Mouse (Mus musculus): Measurements from ENCODE around the gene Nrip1.

Gene Nrip1

GRCm38 (mm10) chr16:76347719-76348421, 25.8 kb downstream of the Nrip1 start:
- DNase-seq (ENCODE audit: low spot score in 2 of 2), result no peak

DNA sequence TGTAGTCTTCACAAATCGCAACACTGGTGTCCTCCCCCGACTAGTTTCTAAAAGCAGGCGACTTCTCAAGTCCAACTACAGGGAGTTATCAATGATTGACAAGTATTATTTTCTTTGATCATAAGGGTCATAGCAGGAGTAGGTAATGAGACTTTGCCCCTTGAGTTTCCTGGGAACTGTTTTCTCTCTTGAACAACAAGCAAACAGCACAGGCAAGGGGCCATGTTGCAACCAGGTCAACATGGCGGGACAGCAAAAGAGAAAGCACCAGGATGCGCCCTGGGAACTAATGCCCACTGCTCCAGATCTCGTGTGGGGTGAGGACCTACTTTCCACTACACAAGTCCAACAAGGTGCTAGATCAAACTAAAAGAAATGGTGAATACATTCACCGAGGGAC, 27.3 kb downstream of the Nrip1 start:
- no peak for DNase-seq (ENCODE audit: low spot score in 2 of 2)

- DNase-seq (ENCODE audit: low spot score in 2 of 2), result no peak
Observed at GRCm38 (mm10) chr16:76344761-76345368, 28.8 kb downstream of the Nrip1 start.

DNA sequence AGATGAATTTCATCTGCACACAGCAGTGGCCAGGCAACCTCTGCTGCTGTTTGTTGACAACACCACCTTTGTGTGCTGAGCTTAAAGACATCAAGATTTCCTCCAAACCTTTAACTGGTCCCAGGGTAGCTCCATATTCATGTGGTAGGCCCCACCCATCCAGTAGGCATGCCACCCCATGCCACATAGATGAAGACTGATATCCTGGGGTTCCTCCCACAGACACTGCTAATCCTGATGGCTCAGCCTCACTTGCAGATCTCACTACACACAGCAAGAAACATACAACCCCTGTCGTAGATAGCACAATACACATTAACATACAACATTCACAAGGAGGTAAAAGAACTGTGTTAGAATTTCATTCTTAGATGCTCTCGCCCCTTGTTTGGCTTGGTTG, 29.6 kb downstream of the Nrip1 start:
- DNase-seq (ENCODE audit: low spot score in 2 of 2), result no peak

- no peak for DNase-seq (ENCODE audit: low spot score in 2 of 2)
Observed at GRCm38 (mm10) chr16:76341636-76342035, 32.0 kb downstream of the Nrip1 start.

DNA sequence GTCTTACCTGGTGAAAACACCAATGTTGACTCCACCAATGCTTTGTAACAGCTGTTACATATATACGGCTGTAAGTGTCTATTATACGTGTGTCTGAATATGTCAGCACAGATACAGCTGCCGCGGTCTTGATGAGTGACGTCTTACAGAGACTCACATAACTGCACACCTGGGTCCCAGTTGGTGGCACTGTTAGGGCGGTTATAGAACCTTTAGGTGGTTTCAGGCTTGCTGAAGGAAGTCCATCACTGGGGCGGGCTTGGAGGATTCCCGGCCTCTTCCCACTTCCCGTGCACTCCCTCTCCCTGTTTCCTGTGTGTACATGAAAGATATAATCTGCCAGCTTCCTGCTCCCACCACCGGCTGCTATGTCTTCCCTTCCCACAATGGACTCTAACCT, 34.4 kb downstream of the Nrip1 start:
- DNase-seq (ENCODE audit: low spot score in 2 of 2), result no peak

DNA sequence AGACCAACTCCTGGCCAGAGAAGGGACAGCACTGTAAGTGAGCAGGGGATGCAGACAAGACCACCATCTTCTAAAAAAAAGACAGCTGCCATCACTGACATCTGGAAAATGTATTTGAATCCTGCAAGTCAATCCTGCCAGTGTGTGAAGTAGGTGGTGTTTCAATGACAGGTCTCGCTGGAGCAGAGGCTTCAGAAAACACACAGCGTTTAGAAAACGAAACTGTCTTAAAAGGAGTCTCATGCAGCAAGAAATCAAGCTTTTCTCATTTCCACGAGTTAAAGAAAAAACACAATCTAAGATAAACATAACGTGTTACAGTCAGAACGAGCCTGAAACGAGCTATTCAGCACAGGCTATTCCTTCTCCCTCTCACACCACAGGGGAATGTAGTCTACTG, 36.3 kb downstream of the Nrip1 start:
- DNase-seq (ENCODE audit: low spot score in 2 of 2), result no peak

- no peak for DNase-seq (ENCODE audit: low spot score in 2 of 2)
Observed at GRCm38 (mm10) chr16:76336932-76337331, 36.7 kb downstream of the Nrip1 start.

- DNase-seq (ENCODE audit: low spot score in 2 of 2), result no peak
Observed at GRCm38 (mm10) chr16:76335913-76336312, 37.7 kb downstream of the Nrip1 start.

DNA sequence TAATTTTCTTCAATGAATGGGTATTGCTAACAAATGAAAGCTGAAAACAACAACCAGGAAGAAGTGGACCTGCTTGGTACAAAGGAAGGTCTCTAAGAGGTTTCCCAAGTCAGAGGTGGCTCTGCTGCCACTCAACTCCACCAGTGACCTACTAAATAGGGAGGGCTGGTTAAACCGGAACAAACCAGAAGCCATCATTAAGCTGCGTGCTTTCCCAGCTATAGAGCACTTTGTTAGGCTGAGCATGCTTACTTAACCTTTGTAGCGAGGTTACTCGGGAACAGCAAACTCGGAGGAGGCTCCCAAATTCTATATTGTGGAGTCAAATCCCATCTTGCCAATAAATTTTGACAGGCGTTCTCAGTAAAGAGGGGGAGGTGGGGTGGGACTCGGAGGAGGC, 41.5 kb downstream of the Nrip1 start:
- no peak for DNase-seq (ENCODE audit: low spot score in 2 of 2)

GRCm38 (mm10) chr16:76331231-76331630, 42.4 kb downstream of the Nrip1 start:
- DNase-seq (ENCODE audit: low spot score in 2 of 2), result no peak

- no peak for DNase-seq (ENCODE audit: low spot score in 2 of 2)
Observed at GRCm38 (mm10) chr16:76325315-76325710, 48.3 kb downstream of the Nrip1 start.

- no peak for DNase-seq (ENCODE audit: low spot score in 2 of 2)
Observed at GRCm38 (mm10) chr16:76324411-76325314, 49.0 kb downstream of the Nrip1 start.

DNA sequence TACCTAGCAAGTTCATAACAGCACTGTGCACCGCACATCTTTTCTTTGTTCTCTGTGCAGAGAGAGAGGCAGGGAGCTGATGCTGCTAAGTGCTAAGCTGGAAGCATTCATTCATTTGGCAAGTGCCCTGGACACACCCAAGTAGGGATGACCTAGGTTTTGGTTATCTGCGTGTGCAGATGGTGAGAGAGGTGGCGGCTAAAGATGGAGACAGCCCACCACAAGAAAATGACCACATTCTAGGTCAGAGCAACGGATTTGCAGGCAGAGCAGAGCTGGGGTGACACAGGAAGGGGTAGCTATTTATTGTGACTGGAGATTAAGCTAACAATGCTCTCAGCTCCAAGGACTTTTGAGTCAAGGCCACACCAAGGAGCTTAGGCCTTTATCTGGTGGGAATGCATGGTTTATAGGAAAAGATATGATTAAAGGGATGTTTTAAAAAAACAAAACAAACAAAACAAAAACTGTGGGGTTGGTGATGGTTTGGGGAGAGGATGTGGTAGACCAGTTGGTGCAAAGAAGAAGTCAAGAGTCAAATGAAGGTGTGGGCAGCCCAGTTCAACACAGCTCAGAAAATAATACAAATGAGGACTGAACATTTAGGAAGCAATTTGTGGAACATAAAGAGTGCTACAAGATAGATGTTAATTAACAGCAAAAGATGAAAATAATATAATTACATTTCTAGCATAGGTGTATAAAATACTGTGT, 49.9 kb downstream of the Nrip1 start:
- DNase-seq (ENCODE audit: low spot score in 2 of 2), result no peak

- no peak for DNase-seq (ENCODE audit: low spot score in 2 of 2)
Observed at GRCm38 (mm10) chr16:76323141-76323540, 50.5 kb downstream of the Nrip1 start.

DNA sequence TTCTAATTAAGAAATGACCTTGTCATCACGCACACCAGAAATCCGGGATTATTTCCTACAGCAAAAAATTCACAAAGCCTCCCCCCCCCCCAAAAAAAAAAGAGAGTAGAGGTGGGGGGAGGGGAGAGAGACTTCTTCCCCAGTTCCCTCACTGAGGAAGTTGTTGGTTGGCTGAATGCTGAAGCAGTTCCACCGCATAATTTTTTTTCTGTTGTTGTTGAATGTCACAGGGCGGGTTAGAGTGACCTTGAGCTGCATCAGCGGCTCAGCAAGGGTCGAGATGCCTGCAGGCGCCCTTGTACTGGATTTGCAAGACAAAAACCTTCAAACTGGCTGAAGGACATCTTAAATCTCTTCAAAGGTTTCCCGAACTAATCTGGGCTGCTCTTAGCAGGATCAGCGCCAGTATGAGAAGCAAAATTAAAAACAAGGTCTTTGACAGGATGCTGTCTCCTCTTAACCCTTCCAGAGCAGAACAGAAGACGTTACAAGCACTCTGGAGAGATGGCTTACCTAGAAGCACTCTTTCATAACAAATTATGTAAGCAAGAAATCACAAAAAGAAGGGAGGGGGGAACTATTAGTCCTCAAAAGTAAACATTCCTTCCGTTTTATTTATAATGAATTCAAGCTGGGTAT, 52.0 kb downstream of the Nrip1 start:
- DNase-seq (ENCODE audit: low spot score in 2 of 2), result no peak

DNA sequence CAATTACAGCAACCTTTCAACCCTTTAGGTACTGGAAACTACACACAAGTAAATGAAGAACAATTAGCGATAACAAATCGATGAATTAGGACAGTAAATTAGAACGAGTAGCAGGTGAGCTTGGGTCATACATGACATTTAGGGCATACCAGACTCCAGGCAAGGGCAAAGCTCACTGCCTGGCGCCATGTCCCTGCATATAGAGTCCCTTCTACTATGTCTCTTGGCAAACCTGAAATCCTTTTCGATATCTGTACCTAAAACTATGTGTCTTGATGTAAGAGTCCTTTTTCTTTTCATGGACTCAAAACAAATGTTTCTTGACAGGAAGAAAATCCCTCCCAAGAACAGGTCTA, 53.5 kb downstream of the Nrip1 start:
- DNase-seq (ENCODE audit: low spot score in 2 of 2), result no peak

GRCm38 (mm10) chr16:76319364-76320117, 54.1 kb downstream of the Nrip1 start:
- DNase-seq (ENCODE audit: low spot score in 2 of 2), result no peak

- no peak for DNase-seq (ENCODE audit: low spot score in 2 of 2)
Observed at GRCm38 (mm10) chr16:76318331-76318922, 55.2 kb downstream of the Nrip1 start.

Measured in right cerebral cortex, postnatal 36 days (tissue).